Mouse (Mus musculus) CH12.LX (cell line): ENCODE data around the gene Rpl12.

Source experiments
- CHD2 ChIP-seq: IDR thresholded peaks from 2 replicates; pipeline ENCODE4 v1.6.1; 2011; ENCODE audit warnings: low read length, improper control_type of control experiment
- CTCF ChIP-seq, 2 experiments: IDR thresholded peaks in 1 of 2; conservative IDR thresholded peaks in 1 of 2; 2 replicates each; pipeline ENCODE4 v1.5.1; 2011 to 2012; ENCODE audit warnings: low read depth in 2 of 2, low read length in 2 of 2, improper control_type of control experiment in 1 of 2, inconsistent platforms in 1 of 2, mild to moderate bottlenecking in 1 of 2, moderate library complexity in 1 of 2
- JUND ChIP-seq: conservative IDR thresholded peaks from 2 replicates; pipeline ENCODE4 v1.6.1; 2011; ENCODE audit warnings: low read depth, low read length, improper control_type of control experiment
- MAX ChIP-seq: IDR thresholded peaks from 2 replicates; pipeline ENCODE4 v1.6.1; 2011; ENCODE audit warnings: low read length, improper control_type of control experiment
- MEF2A ChIP-seq: IDR thresholded peaks from 2 replicates; pipeline ENCODE4 v1.6.1; 2014; ENCODE audit warnings: low read depth, mild to moderate bottlenecking, inconsistent platforms, low read length, improper control_type of control experiment, borderline replicate concordance
- POLR2A ChIP-seq: IDR thresholded peaks from 2 replicates; pipeline ENCODE4 v1.6.1; 2011; ENCODE audit warnings: low read depth, mild to moderate bottlenecking, improper control_type of control experiment, low read length
- POLR2AphosphoS2 ChIP-seq: IDR thresholded peaks from 2 replicates; pipeline ENCODE4 v1.6.1; 2011; ENCODE audit warnings: low read depth, low read length, improper control_type of control experiment
- ZKSCAN1 ChIP-seq: IDR thresholded peaks from 2 replicates; pipeline ENCODE4 v1.6.1; 2012; ENCODE audit warnings: low read depth, inconsistent platforms, low read length, improper control_type of control experiment, borderline replicate concordance
- ZMIZ1 ChIP-seq: IDR thresholded peaks from 2 replicates; pipeline ENCODE4 v1.6.1; 2012; ENCODE audit warnings: low read depth, mild to moderate bottlenecking, inconsistent platforms, low read length, improper control_type of control experiment

DNA sequence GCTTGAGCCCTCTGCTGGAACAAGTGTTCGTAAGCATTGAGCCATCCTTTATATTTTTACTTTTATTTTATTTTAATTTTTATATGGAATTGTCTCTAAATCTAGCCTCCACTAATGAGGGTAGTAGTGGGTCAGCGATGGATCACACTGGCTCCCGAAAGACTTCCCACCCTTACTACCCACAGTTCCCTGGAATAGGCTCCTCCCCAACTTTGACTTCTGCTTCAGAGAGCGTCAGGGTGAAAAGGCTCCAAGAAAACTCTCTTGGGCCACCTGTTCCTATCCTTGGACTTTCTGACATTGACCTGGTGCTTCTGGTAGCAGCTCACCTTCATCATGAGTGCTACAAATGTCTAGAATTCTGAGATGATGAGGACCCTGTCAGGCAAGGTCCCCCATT, 21.3 kb downstream of the Rpl12 start:
- TF ChIP-seq ZMIZ1: no peak
- no peak for TF ChIP-seq CTCF (conservative IDR thresholded peaks at IDR 0.05 in 1 of 2, IDR thresholded peaks at IDR 0.05 in 1 of 2; ENCODE audit: low read depth in 2 of 2, low read length in 2 of 2)
- TF ChIP-seq POLR2A: no peak
- TF ChIP-seq POLR2AphosphoS2: no peak
- no peak for TF ChIP-seq JUND
- no peak for TF ChIP-seq CHD2
- TF ChIP-seq MEF2A: no peak
- TF ChIP-seq ZKSCAN1: no peak
- TF ChIP-seq MAX: no peak
